Mouse (Mus musculus) embryo, embryonic 11 days (tissue): ENCODE results near the gene Myoc.
"Not testable (repeated sequence)": the region's sequence is repeated elsewhere in the genome, so short reads cannot be mapped to it uniquely, and the experiment has no call there.

ENCODE experiments used
- DNase-seq: peaks from one replicate; pipeline ENCODE4 v3.0.0-alpha.2; 2015

Gene Myoc

DNA sequence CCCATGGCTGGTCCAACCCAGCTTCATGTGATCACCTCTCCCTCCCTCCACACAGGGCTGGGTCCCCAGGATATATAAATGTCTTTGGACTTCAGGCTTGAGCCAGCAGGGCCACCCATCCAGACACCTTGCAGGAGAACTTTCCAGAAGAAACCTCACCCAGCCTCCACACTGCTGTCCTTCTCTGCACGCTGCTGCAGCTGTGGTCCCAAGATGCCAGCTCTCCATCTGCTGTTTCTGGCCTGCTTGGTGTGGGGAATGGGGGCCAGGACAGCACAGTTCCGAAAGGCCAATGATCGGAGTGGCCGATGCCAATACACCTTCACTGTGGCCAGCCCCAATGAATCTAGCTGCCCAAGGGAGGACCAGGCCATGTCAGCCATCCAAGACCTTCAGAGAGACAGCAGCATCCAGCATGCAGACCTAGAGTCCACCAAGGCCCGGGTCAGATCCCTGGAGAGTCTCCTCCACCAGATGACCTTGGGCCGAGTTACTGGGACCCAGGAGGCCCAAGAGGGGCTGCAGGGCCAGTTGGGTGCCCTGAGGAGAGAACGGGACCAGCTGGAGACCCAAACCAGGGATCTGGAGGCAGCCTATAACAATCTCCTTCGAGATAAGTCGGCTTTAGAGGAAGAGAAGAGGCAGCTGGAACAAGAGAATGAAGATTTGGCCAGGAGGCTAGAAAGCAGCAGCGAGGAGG lies at the start of gene Myoc:
TSS of gene Myoc (plus strand) at position 105 of the 700 bp plus-strand sequence.
- no peak for DNase-seq

- peak; percentile 81 for DNase-seq
Measured at GRCm38 (mm10) chr1:162589443-162589842, 49.5 kb upstream of the Myoc start.

- no peak for DNase-seq
Measured at GRCm38 (mm10) chr1:162590415-162590997, 48.4 kb upstream of the Myoc start.

- DNase-seq: no peak
Measured at GRCm38 (mm10) chr1:162597379-162598102, 41.4 kb upstream of the Myoc start.

GRCm38 (mm10) chr1:162599617-162600016 lies 39.3 kb upstream of the Myoc start:
- DNase-seq: no peak

DNA sequence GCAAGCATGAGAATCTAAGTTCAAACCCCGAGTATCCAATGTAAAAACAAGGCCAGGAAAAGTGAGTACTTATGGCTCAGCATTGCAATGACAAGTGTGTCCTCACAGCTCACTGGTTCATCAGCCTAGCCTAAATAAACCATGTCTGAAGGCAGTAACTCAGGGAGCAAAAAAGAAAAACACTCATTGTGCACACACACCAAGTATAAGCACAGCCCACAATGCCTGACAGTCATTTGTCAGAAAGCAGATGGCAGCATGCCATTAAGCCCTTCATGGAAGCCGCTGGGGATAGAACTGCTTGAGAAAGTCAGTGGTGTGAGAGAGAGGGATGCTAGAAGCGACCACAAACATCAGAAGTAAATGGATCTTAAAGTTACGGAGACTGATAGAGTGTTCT lies 37.7 kb upstream of the Myoc start:
- peak; percentile 43 for DNase-seq

DNA sequence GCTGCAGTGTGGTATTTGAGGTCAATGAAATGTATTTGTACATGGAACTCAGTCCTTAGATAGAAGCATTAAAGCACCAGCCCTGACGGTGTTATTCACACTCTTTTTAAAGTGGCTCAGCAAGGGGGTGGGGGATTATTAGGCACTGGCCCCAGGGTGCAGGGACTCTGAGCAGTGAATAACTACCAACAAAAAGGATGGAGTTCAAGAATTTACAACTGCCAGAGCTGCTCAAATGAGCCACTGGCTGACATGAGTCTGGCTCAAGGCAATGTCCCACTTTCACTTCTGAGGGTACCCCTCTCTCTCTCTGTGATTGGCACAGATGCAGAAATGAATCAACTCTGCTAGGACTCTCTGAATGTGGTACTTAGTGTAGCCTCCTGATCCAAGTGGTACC lies 30.8 kb upstream of the Myoc start:
- DNase-seq: no peak

DNA sequence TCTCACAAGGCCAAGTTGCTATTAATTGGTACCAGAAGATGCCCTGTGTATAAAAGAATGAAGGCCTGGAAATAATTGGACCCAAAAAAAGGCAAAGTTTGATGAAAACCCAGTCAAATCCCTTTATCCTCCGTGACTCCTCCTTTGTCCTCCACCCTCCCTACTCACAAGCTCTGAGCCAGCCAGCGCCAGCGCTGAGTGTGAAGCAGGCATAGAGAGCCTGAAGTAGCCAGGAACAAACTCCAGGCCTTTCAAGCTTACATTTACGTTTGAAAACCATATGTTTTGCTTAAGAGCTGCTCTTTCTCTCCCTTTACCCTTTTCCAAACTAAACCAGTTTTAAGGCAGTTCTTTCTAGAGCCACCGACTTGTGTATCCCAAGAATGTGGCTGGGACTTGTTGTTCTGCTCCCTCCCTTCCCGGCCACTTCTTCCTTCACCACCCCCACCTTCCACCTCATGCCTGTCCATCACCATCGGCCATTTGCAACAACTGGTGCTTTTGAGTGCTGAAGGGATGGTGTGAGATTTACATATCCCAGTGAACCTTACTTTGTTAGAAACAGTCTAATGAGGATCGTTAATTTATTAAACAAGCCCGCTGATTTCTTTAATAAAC lies 29.2 kb upstream of the Myoc start:
- DNase-seq: peak; percentile 33

DNA sequence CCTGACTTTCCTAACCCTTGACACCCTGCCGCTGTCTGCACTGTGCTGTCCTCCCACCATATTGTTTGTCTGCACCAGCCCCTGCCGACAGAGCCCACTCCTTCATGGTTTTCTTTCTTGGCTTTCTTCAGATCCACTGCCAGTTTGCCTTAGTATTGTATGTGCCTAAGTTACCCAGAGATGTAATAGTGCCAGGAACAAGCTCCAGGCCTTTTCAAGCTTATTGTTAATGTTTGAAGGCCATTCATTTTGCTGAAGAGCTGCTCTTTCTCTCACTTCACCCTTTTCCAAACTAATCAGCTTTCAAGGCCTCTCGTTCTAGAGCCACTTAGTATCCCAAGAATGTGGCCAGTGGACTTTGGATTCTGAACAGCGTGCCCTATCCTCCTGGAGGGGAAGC lies 27.8 kb upstream of the Myoc start:
- no peak for DNase-seq

DNA sequence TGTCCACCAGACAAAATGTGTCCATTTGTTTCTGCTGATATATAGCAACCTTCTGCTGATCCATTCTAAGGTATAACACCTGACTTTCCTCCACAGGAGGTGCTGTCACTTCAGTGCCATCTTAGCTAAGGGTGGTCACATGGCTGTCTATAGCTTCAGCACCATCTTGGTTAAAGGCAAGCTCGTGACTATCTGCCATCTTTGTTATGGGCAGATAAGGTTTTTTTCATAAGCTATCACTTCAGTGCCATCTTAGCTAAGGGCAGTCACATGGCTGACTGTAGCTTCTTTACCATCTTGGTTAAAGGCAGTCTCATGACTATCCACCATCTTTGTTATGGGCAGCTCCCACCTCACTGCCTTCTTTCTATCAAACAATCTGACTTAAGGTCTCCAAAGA lies 23.4 kb upstream of the Myoc start:
- DNase-seq: peak; percentile 15

DNA sequence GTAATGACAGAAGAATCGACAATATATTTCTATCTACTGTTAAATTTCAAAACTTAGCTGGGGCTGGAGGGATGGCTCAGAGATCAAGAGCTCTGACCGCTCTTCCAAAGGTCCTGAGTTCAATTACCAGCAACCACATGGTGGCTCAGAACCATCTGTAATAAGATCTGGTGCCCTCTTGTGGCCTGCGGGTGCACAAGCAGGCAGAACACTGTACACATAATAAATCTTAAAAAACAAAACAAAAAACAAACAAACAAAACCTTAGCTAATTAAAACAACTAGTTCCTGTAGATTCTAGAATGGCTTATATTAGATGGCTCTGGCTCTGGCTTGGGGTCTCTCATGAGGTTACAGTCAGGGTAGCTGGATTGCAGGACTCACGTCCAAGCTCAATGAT lies 18.5 kb upstream of the Myoc start:
- DNase-seq: no peak

- DNase-seq: no peak
Measured at GRCm38 (mm10) chr1:162623895-162624294, 15.1 kb upstream of the Myoc start.

DNA sequence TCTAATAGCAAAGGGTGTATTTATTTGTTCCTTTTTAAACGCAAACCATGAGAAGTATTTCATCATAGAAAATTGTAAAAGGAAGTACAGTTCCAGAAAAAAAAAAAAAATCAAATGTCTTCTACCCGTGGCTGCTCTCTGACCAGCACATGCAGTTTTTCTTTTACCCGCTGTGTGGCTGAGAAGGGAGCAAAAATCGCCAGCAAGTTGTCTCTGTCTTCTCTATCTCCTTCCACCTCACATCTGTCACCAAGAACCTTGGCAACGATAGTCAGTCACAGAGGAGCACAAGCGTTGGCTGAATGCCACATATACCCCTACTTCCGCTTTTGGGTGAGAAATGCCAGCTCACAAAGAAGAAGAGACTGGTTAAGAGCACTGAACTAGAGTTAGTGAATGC lies 13.7 kb upstream of the Myoc start:
- no peak for DNase-seq

DNA sequence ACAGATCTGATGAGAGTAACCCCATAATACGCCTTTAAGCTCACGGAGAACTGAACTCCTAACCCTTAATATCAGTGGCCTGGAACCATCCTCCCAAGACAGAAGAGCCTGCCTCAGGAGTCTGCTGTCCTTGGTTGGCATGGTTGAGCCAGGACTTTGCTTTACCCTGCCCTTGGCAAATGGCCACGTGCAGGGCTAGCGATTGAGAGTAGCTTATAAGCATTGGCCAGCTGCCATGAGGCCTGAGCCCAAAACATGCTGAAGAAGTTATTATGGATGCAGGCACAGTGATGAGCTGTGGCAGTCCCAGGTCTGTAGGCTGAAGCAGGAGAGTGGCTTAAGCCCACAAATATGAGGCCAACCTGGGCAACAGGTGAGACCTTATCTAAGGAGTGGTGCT lies 11.1 kb upstream of the Myoc start:
- DNase-seq: not testable (repeated sequence)

DNA sequence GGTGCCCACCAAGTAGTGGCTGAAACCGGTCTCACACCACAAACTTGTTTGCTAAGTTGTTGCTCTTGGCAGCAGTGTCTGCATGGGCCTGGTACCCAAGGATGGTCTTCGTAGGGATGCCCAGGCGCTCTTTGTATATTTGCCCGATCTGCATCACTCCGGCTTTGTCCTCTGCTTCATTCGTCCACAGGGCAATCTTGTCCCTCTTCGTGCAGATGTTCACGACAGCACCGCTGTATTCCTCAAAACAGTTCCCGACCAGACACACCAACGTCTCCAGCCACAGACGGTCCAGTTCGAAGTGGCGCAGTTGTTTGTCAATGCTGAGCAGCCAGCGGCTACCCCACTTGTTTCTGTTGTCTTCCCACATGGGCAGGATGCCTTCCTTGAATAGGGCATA lies 10.6 kb upstream of the Myoc start:
- not testable (repeated sequence) for DNase-seq

DNA sequence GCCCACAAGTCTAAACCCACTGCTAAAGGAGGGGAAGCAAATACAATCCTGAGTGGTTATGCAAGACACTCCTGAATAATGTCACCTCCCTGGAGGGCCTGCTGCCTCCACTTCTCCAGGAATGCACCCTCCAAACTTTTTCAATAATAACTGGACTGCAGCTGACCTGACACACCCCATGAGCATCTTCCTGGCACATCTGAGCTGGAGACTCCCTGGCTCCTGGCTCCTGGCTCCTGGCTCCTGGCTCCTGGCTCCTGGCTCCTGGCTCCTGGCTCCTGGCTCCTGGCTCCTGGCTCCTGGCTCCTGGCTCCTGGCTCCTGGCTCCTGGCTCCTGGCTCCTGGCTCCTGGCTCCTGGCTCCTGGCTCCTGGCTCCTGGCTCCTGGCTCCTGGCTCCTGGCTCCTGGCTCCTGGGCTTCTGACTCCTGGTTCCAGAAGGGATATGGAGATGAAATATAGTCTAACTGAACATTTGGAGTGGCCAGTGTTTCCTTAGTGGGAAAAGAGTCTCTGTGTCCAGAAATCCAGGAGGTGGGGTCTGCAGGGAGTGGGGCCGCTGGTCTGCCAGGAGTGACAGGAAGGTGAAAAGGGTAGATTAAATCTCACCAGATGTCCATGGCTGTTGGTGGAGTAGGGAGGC lies 3.5 kb upstream of the Myoc start:
- not testable (repeated sequence) for DNase-seq

DNA sequence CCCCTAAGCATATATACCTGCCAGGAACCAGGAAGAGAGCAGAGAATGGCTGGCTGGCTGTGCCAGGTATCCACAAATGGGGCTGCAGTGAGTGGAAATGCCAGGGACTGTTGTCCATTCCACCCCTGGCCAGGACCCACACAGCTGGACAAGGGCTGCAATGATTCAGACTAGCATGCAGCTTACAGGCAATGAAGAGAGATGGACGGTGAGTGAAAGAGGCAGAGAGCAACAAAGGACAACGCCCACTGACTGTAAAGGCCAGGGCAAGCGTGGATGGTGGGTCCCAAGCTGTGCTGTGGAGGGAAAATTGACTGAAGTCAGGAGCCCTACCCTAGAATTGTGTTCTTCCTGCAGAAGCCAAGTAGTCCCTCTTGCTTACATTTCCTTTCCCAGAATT lies 2.4 kb upstream of the Myoc start:
- no peak for DNase-seq

DNA sequence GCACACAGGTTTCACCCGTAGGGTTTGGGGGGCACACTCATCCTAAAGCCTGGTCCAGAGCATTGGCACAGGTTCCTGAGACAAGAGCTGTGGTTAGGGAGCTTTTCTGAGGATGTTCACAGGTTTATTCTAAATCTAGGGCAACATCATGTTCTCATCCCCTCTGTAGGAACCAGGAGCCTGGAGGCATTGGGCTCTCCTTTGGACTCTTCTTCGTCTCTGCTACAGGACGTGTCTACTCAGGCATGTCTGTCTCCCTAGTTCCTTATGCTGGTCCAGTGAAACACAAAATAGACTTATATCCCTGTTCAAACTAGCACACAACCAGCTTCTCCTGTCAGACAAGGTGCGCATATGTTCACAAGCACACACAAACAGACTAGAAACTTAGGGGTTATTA lies 420 bp upstream of the Myoc start:
- no peak for DNase-seq

- no peak for DNase-seq
Measured at GRCm38 (mm10) chr1:162639861-162640260, 906 bp downstream of the Myoc start.

- no peak for DNase-seq
Measured at GRCm38 (mm10) chr1:162642591-162642990, 3.6 kb downstream of the Myoc start.

DNA sequence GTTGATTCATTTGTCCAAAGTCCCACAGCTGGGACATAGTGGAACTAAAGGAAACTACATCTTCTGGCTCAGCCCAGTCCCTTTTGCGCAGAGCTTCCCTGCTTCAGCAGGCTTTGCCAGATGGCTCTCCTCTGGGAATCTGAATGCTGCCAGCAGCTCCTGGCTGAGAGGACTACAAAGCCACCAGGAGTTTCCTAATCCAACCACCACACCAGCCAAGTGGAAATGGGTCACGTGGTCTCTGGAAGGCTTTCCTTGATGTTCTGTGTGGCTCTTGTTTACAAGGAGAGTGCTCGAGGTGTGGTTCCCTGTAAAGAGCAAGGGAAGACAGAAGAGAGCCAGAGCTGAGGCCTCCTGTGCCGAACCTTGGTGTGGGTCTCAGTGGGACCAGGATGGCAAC lies 4.8 kb downstream of the Myoc start:
- DNase-seq: no peak

DNA sequence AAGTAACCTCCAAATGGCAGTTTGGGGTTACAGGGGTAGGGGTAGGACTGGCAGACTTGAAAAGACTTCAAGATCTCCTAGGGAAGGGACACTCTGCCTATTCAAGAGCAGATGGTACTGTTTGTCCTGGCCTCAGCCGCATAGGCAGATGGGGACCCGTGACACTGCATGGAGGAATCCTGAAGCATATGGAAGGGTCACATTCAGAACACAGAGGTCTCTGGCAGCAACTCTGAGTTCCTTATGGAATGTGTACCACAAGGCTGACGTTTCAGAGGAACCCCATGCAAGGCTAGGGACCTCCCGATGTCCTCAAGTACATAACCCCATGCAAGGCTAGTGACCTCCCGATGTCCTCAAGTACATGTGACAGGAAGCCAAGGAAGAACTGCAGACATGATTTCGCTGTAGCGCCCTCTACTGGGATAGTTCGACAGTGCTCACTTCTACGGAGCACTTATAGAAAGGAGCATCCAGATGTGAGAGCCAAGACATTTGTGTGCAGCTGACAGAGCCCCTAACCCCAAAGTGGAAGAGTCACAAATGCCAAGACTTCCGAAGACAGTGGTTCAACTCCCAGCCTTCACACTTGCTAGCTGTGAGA lies 7.2 kb downstream of the Myoc start:
- peak; percentile 11 for DNase-seq

GRCm38 (mm10) chr1:162648416-162648815 lies 9.5 kb downstream of the Myoc start:
- DNase-seq: no peak
